Mouse (Mus musculus) testis, adult 2 months (tissue): ENCODE results near the gene Diaph3. TPM values are rescaled to one million over a fixed set of nuclear protein-coding genes. Genes with fewer than 3 reads are reported as not detected.

ENCODE experiments used
- H3K27ac ChIP-seq: fragments of 200-500 bp; 2 replicates; pipeline ENCODE4 v1.5.1; 2012; ENCODE audit warnings: low read depth, low read length; ENCODE audit not compliant: control insufficient read depth, insufficient read depth
- H3K27me3 ChIP-seq: fragments of 200-500 bp; 2 replicates; pipeline ENCODE4 v1.6.1; 2012; ENCODE audit warnings: mild to moderate bottlenecking, low read length, moderate library complexity; ENCODE audit not compliant: control insufficient read depth, insufficient read depth
- H3K36me3 ChIP-seq: fragments of 200-500 bp; 2 replicates; pipeline ENCODE4 v1.6.1; 2012; ENCODE audit warnings: mild to moderate bottlenecking, low read length; ENCODE audit not compliant: control insufficient read depth, insufficient read depth
- H3K4me1 ChIP-seq: fragments of 200-500 bp; 2 replicates; pipeline ENCODE4 v1.6.1; 2012; ENCODE audit warnings: low read length; ENCODE audit not compliant: control insufficient read depth, insufficient read depth
- H3K4me3 ChIP-seq: fragments of 200-500 bp; 2 replicates; pipeline ENCODE4 v1.5.1; 2012; ENCODE audit warnings: low read depth, mild to moderate bottlenecking, low read length, moderate library complexity, mixed read lengths; ENCODE audit not compliant: control insufficient read depth
- CTCF ChIP-seq: fragments of 200-500 bp; IDR thresholded peaks from 2 replicates; pipeline ENCODE4 v1.5.1; 2012; ENCODE audit warnings: low read depth, mild to moderate bottlenecking, inconsistent platforms, low read length, moderate library complexity; ENCODE audit not compliant: control insufficient read depth, insufficient read depth, insufficient replicate concordance
- POLR2A ChIP-seq: fragments of 200-500 bp; IDR thresholded peaks from 2 replicates; pipeline ENCODE4 v1.6.1; 2012; ENCODE audit warnings: low read depth, mild to moderate bottlenecking, inconsistent platforms, low read length, moderate library complexity; ENCODE audit not compliant: control insufficient read depth
- polyA plus RNA-seq: library from polyadenylated mRNA; depleted of rRNA; stranded (reverse); fragments of >200 nt; gene quantifications from 2 replicates; pipeline ENCODE4 v1.2.3, GENCODE M21; 2012; rRNA removed

The Diaph3 gene
- polyA plus RNA-seq = 9.4 and 13.0 TPM in 2 replicates

DNA sequence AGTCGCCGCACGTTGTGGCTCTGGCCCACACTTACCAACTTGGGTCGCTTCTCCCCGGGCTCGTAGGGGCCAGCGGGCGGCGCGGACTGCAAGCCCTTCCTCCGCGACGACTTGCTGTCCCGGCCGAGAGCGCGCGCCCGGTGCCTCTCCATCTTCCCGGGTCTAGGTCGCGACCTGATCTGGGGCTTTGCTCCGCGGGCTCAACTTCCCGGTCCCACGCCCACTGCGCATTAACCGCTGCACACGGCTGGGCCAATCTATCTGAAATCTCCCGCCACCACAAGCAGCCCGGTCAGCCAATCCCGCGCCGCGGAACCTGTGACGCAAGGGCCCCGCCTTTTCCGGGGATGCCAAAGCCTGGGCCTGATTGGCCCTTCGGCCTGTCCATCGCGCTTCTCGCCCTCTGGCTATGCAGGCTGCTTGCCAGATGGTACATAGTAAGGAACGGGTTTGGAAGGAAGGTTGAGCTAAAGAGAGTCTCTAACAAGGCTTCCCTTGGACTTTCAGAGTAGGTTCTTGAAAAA lies at the start of gene Diaph3:
Gene Diaph3 (minus strand): TSS at position 273 of the 524 bp plus-strand sequence.
- no peaks in the 10 kb centered on the region for H3K27me3 ChIP-seq
- peak within 1 kb of the TSS; percentile 86 for H3K4me3 ChIP-seq
- H3K4me1 ChIP-seq = no peaks in the 10 kb centered on the region
- TF ChIP-seq CTCF (no peak), POLR2A (peak; percentile 23; the same call in 1 of the 2 replicates)
- no peaks in the 10 kb centered on the region for H3K36me3 ChIP-seq
- peak within 1 kb of the TSS; percentile 64 for H3K27ac ChIP-seq

- TF ChIP-seq CTCF (no peak), POLR2A (no peak)
- H3K36me3 ChIP-seq = no peaks in the 10 kb centered on the region
- no peak overlapping the region for H3K4me3 ChIP-seq
- no peaks in the 10 kb centered on the region for H3K27me3 ChIP-seq
- H3K4me1 ChIP-seq = no peaks in the 10 kb centered on the region
- H3K27ac ChIP-seq = no peak overlapping the region
Measured at GRCm38 (mm10) chr14:87190685-87191084, 49.6 kb upstream of the Diaph3 start.

DNA sequence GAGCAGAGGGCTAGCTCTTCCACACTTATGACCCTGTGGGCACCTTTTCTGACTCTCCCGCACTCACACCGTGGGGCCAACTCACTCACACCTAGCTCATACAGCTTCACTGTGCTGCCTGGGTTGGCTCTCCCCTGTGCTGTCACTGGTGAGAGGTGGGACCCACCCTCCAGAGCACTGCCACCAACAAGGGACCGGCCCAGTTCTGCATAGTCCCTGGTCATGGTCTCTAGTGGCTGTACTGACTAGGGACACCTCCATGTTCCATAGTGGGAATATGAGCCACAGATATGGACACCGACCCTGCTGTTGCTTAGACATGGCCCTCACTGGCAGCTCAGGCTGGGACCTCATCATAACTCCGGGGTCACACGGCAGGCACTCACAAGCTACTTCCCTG lies 30.5 kb upstream of the Diaph3 start:
- H3K4me3 ChIP-seq = no peak overlapping the region
- no peaks in the 10 kb centered on the region for H3K36me3 ChIP-seq
- H3K4me1 ChIP-seq = no peaks in the 10 kb centered on the region
- no peak overlapping the region for H3K27ac ChIP-seq
- TF ChIP-seq POLR2A (no peak), CTCF (no peak)
- H3K27me3 ChIP-seq = no peaks in the 10 kb centered on the region

DNA sequence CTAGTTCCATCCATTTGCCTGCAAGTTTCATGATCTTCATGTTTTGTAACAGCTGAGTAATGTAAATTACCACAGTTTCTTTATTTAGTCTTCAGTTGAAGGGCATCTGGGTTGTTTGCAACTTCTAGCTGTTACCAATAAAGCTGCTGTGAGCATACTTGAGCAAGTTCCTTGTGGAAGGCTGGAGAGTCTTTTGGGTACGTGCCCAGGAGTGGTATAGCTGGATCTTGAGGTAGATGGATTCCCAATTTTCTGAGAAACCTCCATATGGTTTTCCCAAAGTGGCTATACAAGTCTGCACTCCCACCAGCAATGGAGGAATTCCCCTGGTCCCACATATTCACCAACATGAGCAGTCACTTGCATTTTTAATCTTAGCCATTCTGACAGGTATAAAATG lies 28.1 kb upstream of the Diaph3 start:
- TF ChIP-seq CTCF (no peak), POLR2A (no peak)

GRCm38 (mm10) chr14:87155621-87156238 lies 14.7 kb upstream of the Diaph3 start:
- H3K36me3 ChIP-seq = no peaks in the 10 kb centered on the region
- no peak overlapping the region for H3K27ac ChIP-seq
- TF ChIP-seq POLR2A = no peak
- no peak for TF ChIP-seq CTCF
- H3K4me1 ChIP-seq = no peaks in the 10 kb centered on the region
- H3K27me3 ChIP-seq = no peaks in the 10 kb centered on the region
- no peak overlapping the region for H3K4me3 ChIP-seq

More for the DNA sequence above, 28.1 kb upstream of the Diaph3 start:
- Histone ChIP-seq H3K27ac (no peak overlapping the region), H3K4me1 (no peaks in the 10 kb centered on the region; the same call in 1 of the 2 replicates), H3K4me3 (no peak overlapping the region), H3K36me3 (no peaks in the 10 kb centered on the region), H3K27me3 (no peaks in the 10 kb centered on the region)

DNA sequence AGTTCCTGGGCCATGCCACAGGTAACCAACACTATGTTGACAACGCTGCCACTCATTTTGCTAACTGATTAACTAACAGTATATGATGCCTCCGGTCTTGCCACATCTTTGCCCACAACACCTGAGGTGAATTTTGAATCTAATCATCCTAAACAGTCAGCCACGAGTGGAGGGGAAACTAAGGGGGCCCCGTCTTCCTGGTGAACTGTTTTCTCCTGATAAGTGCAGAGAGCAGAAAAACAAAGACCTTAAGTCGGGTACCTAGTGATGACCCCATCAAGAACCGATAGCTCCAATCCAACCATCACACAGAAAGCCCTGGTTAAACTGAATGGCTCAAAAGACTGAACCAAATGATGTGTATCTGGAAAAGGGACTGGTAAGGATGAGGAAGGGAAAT lies 8.6 kb upstream of the Diaph3 start:
- Histone ChIP-seq H3K27ac (no peak overlapping the region), H3K27me3 (no peaks in the 10 kb centered on the region), H3K4me1 (no peaks in the 10 kb centered on the region), H3K4me3 (no peak overlapping the region), H3K36me3 (no peaks in the 10 kb centered on the region)
- TF ChIP-seq CTCF (no peak), POLR2A (no peak)

DNA sequence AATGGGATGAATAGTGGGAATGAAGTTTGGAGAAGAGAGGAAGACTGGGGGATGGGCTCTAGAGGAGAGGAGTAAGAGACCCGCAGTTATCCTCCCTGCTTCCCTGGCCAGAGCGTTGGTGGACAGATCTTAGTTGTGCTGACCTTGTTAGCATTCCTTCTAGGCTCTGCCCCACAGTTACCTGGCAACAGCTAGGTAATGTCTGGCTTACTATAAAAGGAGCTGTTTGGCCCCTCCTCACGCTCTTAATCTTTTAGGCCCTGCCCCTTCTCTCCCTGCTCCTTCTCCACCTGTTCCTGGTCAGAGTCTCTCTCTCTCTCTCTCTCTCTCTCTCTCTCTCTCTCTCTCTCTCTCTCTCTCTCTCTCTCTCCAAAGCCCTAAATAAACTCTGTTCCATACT lies 5.7 kb upstream of the Diaph3 start:
- no peak overlapping the region for H3K4me3 ChIP-seq
- no peaks in the 10 kb centered on the region for H3K36me3 ChIP-seq
- H3K27me3 ChIP-seq = no peaks in the 10 kb centered on the region
- H3K27ac ChIP-seq = no peak overlapping the region
- no peaks in the 10 kb centered on the region for H3K4me1 ChIP-seq
- TF ChIP-seq POLR2A = no peak
- no peak for TF ChIP-seq CTCF
